Mouse (Mus musculus) left cerebral cortex, adult 11 months (tissue): ENCODE measurements at regions not wholly inside any gene's neighbourhood (a gene's known extent, or its start where the extent isn't known, plus 50 kb on each side); places are given as distances from the start of the nearest gene placed in this dataset.

Source experiments
- DNase-seq: peaks from one replicate; pipeline ENCODE4 v3.0.0; 2022; ENCODE audit warnings: low spot score

- DNase-seq, result no peak
These were observed 200.2 kb downstream of the Thbs2 start for GRCm38 (mm10) chr17:14493751-14494320.

DNA sequence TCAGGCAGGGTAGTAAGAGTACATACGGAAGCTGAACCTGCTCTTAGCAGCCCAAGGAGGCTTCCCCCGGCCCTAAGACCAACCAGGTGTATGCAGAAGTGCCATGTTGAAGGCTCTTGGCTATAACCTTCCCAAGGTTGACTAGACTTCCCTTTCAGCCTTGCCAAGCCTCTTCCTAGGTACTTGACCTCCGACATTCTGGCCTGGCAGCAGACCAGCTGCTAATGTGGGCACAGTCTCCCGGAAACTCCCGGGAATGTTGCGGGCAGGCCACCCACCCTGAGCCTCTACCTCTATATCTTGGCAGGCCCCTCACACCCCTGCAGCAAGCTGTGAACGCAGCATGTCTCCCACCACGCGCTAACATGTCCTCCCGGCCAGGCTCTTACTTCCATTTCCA, 201.1 kb downstream of the Thbs2 start:
- no peak for DNase-seq

DNA sequence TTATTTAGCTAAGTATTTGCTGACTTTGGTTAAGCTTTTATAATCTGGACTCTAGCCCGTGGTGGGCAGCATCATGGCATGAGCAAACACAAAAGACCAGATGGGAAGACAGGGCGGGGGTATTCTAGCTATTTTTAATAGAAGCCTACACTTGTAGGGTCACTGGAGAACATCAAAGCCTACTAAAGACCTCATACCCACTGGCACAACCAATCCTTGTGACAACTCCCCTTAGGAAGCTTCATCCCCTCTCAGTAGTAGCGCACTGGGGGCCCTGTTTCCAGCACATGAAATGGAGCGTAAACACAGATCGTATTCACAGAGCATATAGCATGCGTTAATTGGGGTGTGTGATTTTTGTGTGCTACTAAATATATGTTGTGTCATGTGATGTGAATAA, 202.4 kb downstream of the Smoc2 start:
- no peak for DNase-seq

- DNase-seq, result peak; percentile 32
These were observed 199.7 kb downstream of the Smoc2 start for GRCm38 (mm10) chr17:14478938-14479505.

- DNase-seq, result no peak
These were observed 197.4 kb downstream of the Smoc2 start for GRCm38 (mm10) chr17:14476707-14477106.

DNA sequence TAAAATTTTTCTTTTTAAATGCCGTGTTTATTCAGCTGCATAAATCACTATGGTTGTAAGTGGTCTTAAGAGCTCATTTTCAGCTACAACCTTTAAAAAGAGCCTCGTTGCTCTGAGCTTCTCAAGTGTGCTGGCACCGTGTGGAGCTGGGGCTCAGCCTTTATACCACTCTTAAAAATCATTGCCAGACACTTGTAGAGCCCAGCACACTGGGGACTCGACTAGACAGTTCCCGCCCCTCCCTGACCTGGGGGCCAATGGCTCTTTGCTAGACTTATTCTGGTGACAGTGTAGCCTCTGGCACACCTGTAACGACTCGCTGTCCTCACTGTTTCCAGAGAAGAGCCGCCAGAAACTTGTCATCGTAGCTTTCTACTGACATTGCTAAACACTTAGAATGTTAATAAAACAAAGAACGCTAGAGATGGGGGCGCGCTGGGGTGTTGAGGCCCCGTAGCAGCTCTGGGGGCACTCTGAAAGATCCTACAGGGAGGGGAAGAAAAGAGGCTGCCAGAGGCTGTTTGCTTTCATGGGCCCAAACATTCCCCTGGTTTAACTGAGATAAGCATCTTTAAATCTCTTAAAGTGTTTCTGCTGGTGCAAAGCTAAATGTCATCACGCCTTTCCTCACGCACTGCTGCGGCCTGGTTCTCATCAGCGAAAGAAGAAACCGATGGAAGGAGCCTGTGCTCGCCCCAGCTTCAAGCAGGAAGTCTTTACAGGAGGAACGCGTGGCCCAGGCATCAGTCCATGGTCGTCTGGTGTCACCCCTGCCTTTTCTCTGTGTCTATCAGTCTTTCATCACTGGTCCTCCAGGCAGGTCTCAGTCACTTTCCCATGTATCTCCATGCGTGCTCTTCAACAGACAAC, 196.7 kb downstream of the Smoc2 start:
- no peak for DNase-seq

GRCm38 (mm10) chr17:14475277-14475676, 196.0 kb downstream of the Smoc2 start:
- DNase-seq, result no peak

GRCm38 (mm10) chr17:14468754-14469488, 189.6 kb downstream of the Smoc2 start:
- no peak for DNase-seq

- DNase-seq, result no peak
These were observed 176.0 kb downstream of the Smoc2 start for GRCm38 (mm10) chr17:14455251-14455743.
